18 mouse cellular contexts compared by ENCODE assay signal in the genomic region with DNA sequence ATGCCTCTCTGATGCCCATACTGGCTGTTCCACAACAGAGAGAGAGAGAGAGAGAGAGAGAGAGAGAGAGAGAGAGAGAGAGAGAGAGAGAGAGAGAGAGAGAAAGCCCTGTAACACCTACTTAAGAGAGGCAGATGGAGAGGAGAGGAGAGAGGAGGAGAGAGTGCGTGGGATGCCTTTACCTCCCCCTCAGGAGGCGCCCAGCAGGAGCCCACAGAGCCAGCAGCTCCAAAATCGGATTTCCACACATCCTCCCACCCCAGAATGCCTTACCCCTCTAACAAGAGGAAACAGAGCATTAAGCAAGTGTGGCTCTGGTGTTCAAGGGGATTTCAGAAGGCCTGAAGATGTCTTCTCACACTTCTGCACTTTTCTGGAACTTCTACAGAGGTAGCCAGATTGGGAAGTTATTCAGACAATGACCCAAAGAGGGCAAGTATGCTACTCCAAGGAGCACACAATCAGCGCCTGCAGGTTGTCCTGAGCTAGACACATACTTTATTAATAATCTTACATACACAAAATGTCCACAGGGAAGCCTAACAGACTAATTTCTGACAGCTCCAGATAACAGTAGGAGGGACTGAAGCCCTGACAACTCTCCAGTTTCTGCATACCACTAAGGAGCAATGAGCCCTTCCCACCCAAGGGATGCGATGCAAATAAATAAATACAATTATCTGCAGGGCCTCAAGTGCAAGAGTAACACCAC.
DNase-seq lines count a peak whose midpoint lies in the region; ATAC-seq and TF ChIP-seq lines count a peak whose summit lies in the region.
"Had no signal": no experiment of that assay in that cellular context is flagged by ENCODE, and none has a peak within 500 bp of the region (broad histone marks: within the 10 kb centered on the region; RNA-seq: fewer than 3 reads in every experiment).

No protein-coding gene starts in this region.

- TF ChIP-seq CTCF in bone marrow, adult 2 months (IDR thresholded peaks at IDR 0.05; ENCODE audit: control insufficient read depth, insufficient read depth, low read length) = no peak
- TF ChIP-seq CTCF in hindbrain, postnatal 0 days (IDR thresholded peaks at IDR 0.05; ENCODE audit: low read depth) = no peak

- H3K4me3 ChIP-seq in heart, embryonic 13.5 days = no peak overlapping the region
- no peak overlapping the region for H3K4me3 ChIP-seq in bone marrow, adult 2 months (replicated peaks; ENCODE audit: control insufficient read depth, low read depth, low read length)
- H3K4me3 ChIP-seq in hindbrain, postnatal 0 days (ENCODE audit: low read length) = no peak overlapping the region
- H3K4me3 ChIP-seq: embryonic facial prominence, embryonic 10.5 days; midbrain, embryonic 10.5 days; myocyte had no signal

- no peak overlapping the region for H3K9ac ChIP-seq in heart, embryonic 13.5 days
- no peak overlapping the region for H3K9ac ChIP-seq in hindbrain, postnatal 0 days (replicated peaks; ENCODE audit: low read length)
- H3K9ac ChIP-seq: hindbrain, embryonic 14.5 days had no signal

- peaks cover 38% of the 10 kb centered on the region for H3K4me1 ChIP-seq in heart, embryonic 13.5 days
- no peaks in the 10 kb centered on the region for H3K4me1 ChIP-seq in bone marrow, adult 2 months (ENCODE audit: control insufficient read depth, insufficient read depth, low read length)
- H3K4me1 ChIP-seq in hindbrain, postnatal 0 days (ENCODE audit: insufficient read depth, low read length) = no peaks in the 10 kb centered on the region
- H3K4me1 ChIP-seq: embryonic facial prominence, embryonic 10.5 days had no signal

- H3K9me3 ChIP-seq in heart, embryonic 13.5 days = no peaks in the 10 kb centered on the region
- no peaks in the 10 kb centered on the region for H3K9me3 ChIP-seq in hindbrain, postnatal 0 days (ENCODE audit: low read length)
- H3K9me3 ChIP-seq: embryonic facial prominence, embryonic 10.5 days; midbrain, embryonic 10.5 days had no signal

- no peak for DNase-seq in heart, postnatal 10 days
- no peak for DNase-seq in hindbrain, postnatal 0 days (ENCODE audit: low spot score)
- DNase-seq in right cerebral cortex, adult 2 months (ENCODE audit: low spot score in 2 of 2) = no peak
- no peak for DNase-seq in cerebellum, postnatal 14 days
- DNase-seq: cerebellum, adult 9-10 months; kidney, adult 18-20 months; kidney, postnatal 4 days; right cerebral cortex, adult 18-20 months; thymus, adult 18-20 months had no signal

- H3K36me3 ChIP-seq in heart, embryonic 13.5 days = 0 out of 2 replicates have a peak, but pooled peaks cover 3% of the 10 kb centered on the region
- H3K36me3 ChIP-seq in hindbrain, postnatal 0 days (ENCODE audit: insufficient read depth, low read length) = no peaks in the 10 kb centered on the region
- H3K36me3 ChIP-seq: midbrain, embryonic 10.5 days had no signal

- H3K4me2 ChIP-seq in heart, embryonic 13.5 days = peak overlapping the region; percentile 19
- H3K4me2 ChIP-seq in hindbrain, postnatal 0 days (ENCODE audit: low read depth, low read length) = no peak overlapping the region
- H3K4me2 ChIP-seq: hindbrain, embryonic 14.5 days had no signal

- no peak for TF ChIP-seq POLR2A in bone marrow, adult 2 months (IDR thresholded peaks at IDR 0.05; ENCODE audit: borderline replicate concordance, control insufficient read depth, low read depth, low read length)

- no peak for ATAC-seq in heart, embryonic 13.5 days (ENCODE audit: extremely low read depth, insufficient number of reproducible peaks, low FRiP score, low TSS enrichment)
- ATAC-seq in erythroid progenitor cell, adult 5-6 weeks (replicated peaks; ENCODE audit: low FRiP score, poor library complexity, severe bottlenecking) = peak; percentile 80
- 0 out of 2 replicates have a peak, but pooled peaks have one; percentile 33 for ATAC-seq in megakaryocyte, adult 5-6 weeks (ENCODE audit: poor library complexity, severe bottlenecking)
- no peak for ATAC-seq in hindbrain, postnatal 0 days
- ATAC-seq: activated CD4-positive, CD25-positive, alpha-beta regulatory T cell, adult 4 months had no signal

- H3K27me3 ChIP-seq in heart, embryonic 13.5 days (replicated peaks) = no peaks in the 10 kb centered on the region
- no peaks in the 10 kb centered on the region for H3K27me3 ChIP-seq in hindbrain, postnatal 0 days (ENCODE audit: insufficient read depth, low read length)

- intact Hi-C loops in heart, postnatal 10 days (cut with DNase I) = no loop called here

- 32% methylated on average over 5 of the region's 5 CpGs for WGBS in heart, embryonic 13.5 days
- 69% methylated on average over 5 of the region's 5 CpGs for WGBS in bone marrow, adult 2 months
- WGBS in hindbrain, postnatal 0 days = 55% methylated on average over 5 of the region's 5 CpGs

- H3K27ac ChIP-seq in heart, embryonic 13.5 days (replicated peaks) = peak overlapping the region; percentile 55
- peak overlapping the region; percentile 41; the same call in 1 of the 2 replicates for H3K27ac ChIP-seq in bone marrow, adult 2 months (ENCODE audit: control insufficient read depth, insufficient read depth, low read depth, low read length, poor library complexity)
- H3K27ac ChIP-seq in hindbrain, postnatal 0 days = no peak overlapping the region
- H3K27ac ChIP-seq: embryonic facial prominence, embryonic 10.5 days; hindbrain, embryonic 14.5 days; midbrain, embryonic 10.5 days had no signal

Comparison
In these comparisons a context has a peak if more than half of its experiments do, and no peak if none do; other contexts are left out.
1. ATAC-seq: peak in erythroid progenitor cell, adult 5-6 weeks (single experiment) and megakaryocyte, adult 5-6 weeks (single experiment); none in heart, embryonic 13.5 days (single experiment) and hindbrain, postnatal 0 days (single experiment).